Mouse (Mus musculus): ENCODE results near the gene Mrm1. TPM values are rescaled to one million over a fixed set of nuclear protein-coding genes. Genes with fewer than 3 reads are reported as not detected.

The Mrm1 gene
- polyA plus RNA-seq (2012; rRNA removed) = 13.5 and 15.1 TPM in 2 replicates

DNA sequence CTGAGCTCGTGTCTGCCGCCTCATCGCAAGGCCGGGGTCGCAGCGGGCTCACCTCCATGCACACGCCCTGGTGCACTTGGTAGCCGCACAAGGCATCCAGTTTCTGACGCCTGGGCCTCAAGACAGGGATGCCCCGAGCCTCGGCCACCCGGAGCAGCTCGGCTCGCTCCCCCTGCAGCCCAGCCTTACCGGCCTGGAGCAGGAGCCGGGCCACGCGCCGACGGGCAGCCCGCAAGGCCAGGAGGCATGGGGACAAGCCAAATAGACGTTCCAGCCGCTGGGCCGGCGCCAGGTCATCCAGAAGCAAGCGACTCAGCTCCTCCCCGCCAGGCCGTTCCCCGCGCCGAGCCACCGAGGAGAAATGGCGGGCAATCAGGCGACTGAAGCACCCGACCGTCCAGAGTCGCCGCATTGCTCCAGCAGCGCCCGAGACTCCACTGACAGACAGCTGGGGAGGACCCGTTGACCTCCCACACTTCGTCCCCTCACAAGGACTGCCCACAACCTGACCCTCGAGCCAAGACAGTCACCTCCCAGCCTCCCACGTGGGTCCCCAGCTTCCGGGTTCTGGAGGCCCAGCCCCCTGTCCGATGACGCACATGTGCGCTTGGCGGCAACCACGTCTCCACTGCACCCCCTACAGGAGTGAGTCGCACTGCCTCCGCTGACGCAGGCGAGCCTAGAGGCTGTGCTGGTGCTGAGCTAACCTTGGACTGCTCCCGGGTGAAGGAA, at the start of gene Mrm1:
Gene Mrm1, minus strand, starts transcription at position 555 of the 732 bp plus-strand sequence.
- Histone ChIP-seq H3K4me3 (ENCODE audit: control insufficient read depth, insufficient read depth, low read length) (peak within 1 kb of the TSS; percentile 54), H3K4me1 (replicated peaks; ENCODE audit: control insufficient read depth, insufficient read depth, low read length) (no peaks in the 10 kb centered on the region; the same call in 1 of the 2 replicates), H3K27ac (ENCODE audit: control insufficient read depth, insufficient read depth, low read length) (peak within 1 kb of the TSS; percentile 68), H3K27me3 (ENCODE audit: control insufficient read depth, insufficient read depth, low read length) (no peaks in the 10 kb centered on the region), H3K36me3 (ENCODE audit: control insufficient read depth, insufficient read depth, low read length) (no peaks in the 10 kb centered on the region)
- under 1% methylated on average over 55 of the region's 55 CpGs for WGBS
- DNase-seq = peak; percentile 96
- TF ChIP-seq POLR2A (IDR thresholded peaks at IDR 0.05; ENCODE audit: control insufficient read depth, extremely low read depth, insufficient read depth, low read length, poor library complexity) (0 out of 2 replicates have a peak, but pooled peaks have one; percentile 49), CTCF (IDR thresholded peaks at IDR 0.05; ENCODE audit: borderline replicate concordance, control insufficient read depth, extremely low read depth, insufficient read depth, low read length, poor library complexity) (peak; percentile 84)

DNA sequence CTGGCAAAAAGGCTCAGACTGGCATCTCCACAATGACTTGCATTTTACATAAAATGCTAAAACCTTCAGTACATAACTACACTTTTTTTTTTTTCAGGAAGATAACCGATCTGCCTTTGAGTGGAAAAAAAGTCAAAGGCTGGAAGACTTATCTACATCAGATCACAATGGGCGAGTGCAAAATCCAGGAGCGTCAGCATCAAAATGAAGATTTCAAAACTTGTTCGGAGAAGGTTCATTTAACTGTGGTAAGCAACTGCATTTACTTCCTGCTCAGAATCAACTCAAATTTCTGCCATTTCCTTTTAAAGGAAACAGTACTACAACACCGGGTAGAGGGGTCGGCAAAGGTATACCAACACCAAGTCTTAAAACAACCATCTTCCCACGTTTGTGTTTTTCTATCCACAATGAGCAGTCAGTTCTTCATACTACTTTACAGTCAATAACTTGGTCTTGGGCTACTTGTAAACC, 49.5 kb upstream of the Mrm1 start:
- no peaks in the 10 kb centered on the region for H3K36me3 ChIP-seq (ENCODE audit: control insufficient read depth, insufficient read depth, low read length)
- 1% methylated on average over 7 of the region's 7 CpGs for WGBS
- TF ChIP-seq POLR2A (IDR thresholded peaks at IDR 0.05; ENCODE audit: control insufficient read depth, extremely low read depth, insufficient read depth, low read length, poor library complexity) (no peak), CTCF (IDR thresholded peaks at IDR 0.05; ENCODE audit: borderline replicate concordance, control insufficient read depth, extremely low read depth, insufficient read depth, low read length, poor library complexity) (no peak)
- DNase-seq = peak; percentile 11
- H3K27ac ChIP-seq (ENCODE audit: control insufficient read depth, insufficient read depth, low read length) = no peak overlapping the region; the same call in 1 of the 2 replicates
- peaks cover 2% of the 10 kb centered on the region for H3K4me1 ChIP-seq (replicated peaks; ENCODE audit: control insufficient read depth, insufficient read depth, low read length)
- no peak overlapping the region for H3K4me3 ChIP-seq (ENCODE audit: control insufficient read depth, insufficient read depth, low read length)
- no peaks in the 10 kb centered on the region for H3K27me3 ChIP-seq (ENCODE audit: control insufficient read depth, insufficient read depth, low read length)

DNA sequence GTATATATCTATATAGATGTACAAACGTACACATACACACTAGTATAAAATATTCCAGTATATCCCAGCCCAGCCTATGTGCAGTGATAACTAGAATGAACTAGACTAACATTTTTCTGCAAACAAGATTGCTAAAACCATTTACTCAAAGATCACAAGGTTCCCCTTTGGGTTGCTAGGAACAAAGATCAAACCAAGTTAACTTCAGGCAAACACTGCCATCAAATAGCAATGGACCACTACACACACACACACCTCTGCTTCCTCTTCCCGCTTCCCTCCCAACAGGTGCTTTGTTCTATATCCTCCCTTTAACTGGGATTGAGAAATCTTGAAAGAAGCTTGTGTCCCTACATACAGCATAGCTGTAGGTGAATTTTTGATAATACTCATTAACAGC, 48.3 kb upstream of the Mrm1 start:
- DNase-seq = no peak
- no peak overlapping the region for H3K4me3 ChIP-seq (ENCODE audit: control insufficient read depth, insufficient read depth, low read length)
- no peak overlapping the region for H3K27ac ChIP-seq (ENCODE audit: control insufficient read depth, insufficient read depth, low read length)
- H3K27me3 ChIP-seq (ENCODE audit: control insufficient read depth, insufficient read depth, low read length) = no peaks in the 10 kb centered on the region
- peaks cover 2% of the 10 kb centered on the region for H3K4me1 ChIP-seq (replicated peaks; ENCODE audit: control insufficient read depth, insufficient read depth, low read length)
- TF ChIP-seq CTCF (IDR thresholded peaks at IDR 0.05; ENCODE audit: borderline replicate concordance, control insufficient read depth, extremely low read depth, insufficient read depth, low read length, poor library complexity) (no peak), POLR2A (IDR thresholded peaks at IDR 0.05; ENCODE audit: control insufficient read depth, extremely low read depth, insufficient read depth, low read length, poor library complexity) (no peak)
- WGBS = 68% methylated on average over 2 of the region's 2 CpGs
- H3K36me3 ChIP-seq (ENCODE audit: control insufficient read depth, insufficient read depth, low read length) = no peaks in the 10 kb centered on the region

DNA sequence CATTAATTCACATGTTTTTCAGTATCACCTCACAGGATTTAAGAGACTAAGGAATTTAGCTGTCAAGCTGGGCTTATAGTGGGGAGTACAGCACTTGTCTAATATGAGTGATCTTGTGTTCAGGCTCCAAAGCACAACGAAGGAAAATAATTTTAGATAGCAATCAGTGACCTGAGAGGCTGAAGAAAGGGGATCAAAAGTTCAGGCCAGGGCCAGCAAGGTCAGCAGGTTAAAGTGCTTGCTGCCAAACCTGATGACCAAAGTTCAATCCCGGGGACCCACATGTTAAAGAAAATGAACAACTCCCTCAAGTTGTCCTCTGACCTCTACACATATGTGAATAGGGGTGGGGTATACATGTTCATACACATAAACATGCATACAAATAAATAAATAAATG, 46.0 kb upstream of the Mrm1 start:
- no peak for DNase-seq
- WGBS = 73% methylated on average over 2 of the region's 2 CpGs
- no peak overlapping the region for H3K27ac ChIP-seq (ENCODE audit: control insufficient read depth, insufficient read depth, low read length)
- peaks cover 2% of the 10 kb centered on the region for H3K4me1 ChIP-seq (replicated peaks; ENCODE audit: control insufficient read depth, insufficient read depth, low read length)
- no peak overlapping the region for H3K4me3 ChIP-seq (ENCODE audit: control insufficient read depth, insufficient read depth, low read length)
- peaks cover 6% of the 10 kb centered on the region for H3K36me3 ChIP-seq (ENCODE audit: control insufficient read depth, insufficient read depth, low read length)
- TF ChIP-seq POLR2A (IDR thresholded peaks at IDR 0.05; ENCODE audit: control insufficient read depth, extremely low read depth, insufficient read depth, low read length, poor library complexity) (no peak), CTCF (IDR thresholded peaks at IDR 0.05; ENCODE audit: borderline replicate concordance, control insufficient read depth, extremely low read depth, insufficient read depth, low read length, poor library complexity) (no peak)
- no peaks in the 10 kb centered on the region for H3K27me3 ChIP-seq (ENCODE audit: control insufficient read depth, insufficient read depth, low read length)

DNA sequence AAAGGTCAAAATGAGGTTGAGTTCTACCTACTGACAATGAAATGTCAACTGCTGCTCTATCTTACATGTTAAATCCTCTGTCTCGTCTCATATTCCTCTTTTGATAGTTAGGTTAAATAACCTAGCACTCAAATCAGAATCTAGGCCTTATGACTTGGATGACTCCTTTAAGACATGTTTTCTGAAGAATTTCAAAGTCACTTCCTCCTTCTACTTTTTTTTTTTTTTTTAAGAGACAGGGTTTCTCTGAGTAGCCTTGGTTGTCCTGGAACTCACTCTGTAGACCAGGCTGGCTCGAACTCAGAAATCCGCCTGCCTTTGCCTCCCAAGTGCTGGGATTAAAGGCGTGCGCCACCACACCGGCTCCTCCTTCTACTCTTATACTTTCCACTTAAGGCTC, 36.0 kb upstream of the Mrm1 start:
- Histone ChIP-seq H3K27ac (ENCODE audit: control insufficient read depth, insufficient read depth, low read length) (no peak overlapping the region), H3K27me3 (ENCODE audit: control insufficient read depth, insufficient read depth, low read length) (no peaks in the 10 kb centered on the region), H3K4me1 (replicated peaks; ENCODE audit: control insufficient read depth, insufficient read depth, low read length) (no peaks in the 10 kb centered on the region), H3K4me3 (ENCODE audit: control insufficient read depth, insufficient read depth, low read length) (no peak overlapping the region), H3K36me3 (ENCODE audit: control insufficient read depth, insufficient read depth, low read length) (peaks cover 76% of the 10 kb centered on the region)
- TF ChIP-seq CTCF (IDR thresholded peaks at IDR 0.05; ENCODE audit: borderline replicate concordance, control insufficient read depth, extremely low read depth, insufficient read depth, low read length, poor library complexity) = no peak
- no peak for TF ChIP-seq POLR2A (IDR thresholded peaks at IDR 0.05; ENCODE audit: control insufficient read depth, extremely low read depth, insufficient read depth, low read length, poor library complexity)
- no peak for DNase-seq
- 90% methylated on average over 6 of the region's 6 CpGs for WGBS

DNA sequence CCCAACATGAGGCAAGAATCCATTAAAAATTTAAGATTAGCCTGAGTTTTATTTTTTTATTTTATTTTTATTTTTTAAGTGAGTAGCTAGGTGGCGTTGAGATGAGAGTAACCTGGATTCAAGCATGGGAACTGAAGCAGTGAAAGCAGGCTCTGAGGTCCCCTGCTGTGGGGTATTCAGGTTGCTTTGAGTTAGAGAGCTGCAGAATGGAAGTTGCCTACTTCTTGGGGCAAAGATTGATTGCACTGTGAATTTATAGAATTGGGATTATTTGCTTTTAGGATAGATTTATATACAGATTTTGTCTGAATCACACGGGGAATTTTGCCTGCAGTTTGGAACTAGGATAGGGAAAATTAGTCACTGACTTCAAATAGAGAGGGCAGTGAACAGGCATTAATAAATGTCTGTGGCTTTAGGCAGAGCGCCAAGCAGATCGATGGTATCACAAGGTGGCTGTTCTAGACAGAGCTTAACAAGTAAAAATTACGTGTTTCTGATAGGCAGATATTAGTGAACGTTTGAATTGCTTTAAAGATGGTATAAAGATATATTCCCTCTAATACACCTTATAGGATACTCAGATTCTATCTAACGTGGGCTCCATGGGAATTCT, 28.3 kb upstream of the Mrm1 start:
- TF ChIP-seq CTCF (IDR thresholded peaks at IDR 0.05; ENCODE audit: borderline replicate concordance, control insufficient read depth, extremely low read depth, insufficient read depth, low read length, poor library complexity) (no peak), POLR2A (IDR thresholded peaks at IDR 0.05; ENCODE audit: control insufficient read depth, extremely low read depth, insufficient read depth, low read length, poor library complexity) (no peak)
- H3K4me3 ChIP-seq (ENCODE audit: control insufficient read depth, insufficient read depth, low read length) = no peak overlapping the region
- H3K4me1 ChIP-seq (replicated peaks; ENCODE audit: control insufficient read depth, insufficient read depth, low read length) = no peaks in the 10 kb centered on the region
- WGBS = 94% methylated on average over 7 of the region's 7 CpGs
- no peak for DNase-seq
- H3K27ac ChIP-seq (ENCODE audit: control insufficient read depth, insufficient read depth, low read length) = no peak overlapping the region
- no peaks in the 10 kb centered on the region for H3K27me3 ChIP-seq (ENCODE audit: control insufficient read depth, insufficient read depth, low read length)
- H3K36me3 ChIP-seq (ENCODE audit: control insufficient read depth, insufficient read depth, low read length) = peaks cover 55% of the 10 kb centered on the region

Measured in thymus, adult 2 months (tissue).